Mouse (Mus musculus): ENCODE results near the gene Dclk1.

Dclk1 gene

GRCm38 (mm10) chr3:55266091-55266490 lies 23.9 kb downstream of the Dclk1 start:
- DNase-seq = no peak

GRCm38 (mm10) chr3:55269802-55270201 lies 27.6 kb downstream of the Dclk1 start:
- no peak for DNase-seq

- no peak for DNase-seq
These were observed 28.2 kb downstream of the Dclk1 start for GRCm38 (mm10) chr3:55270345-55270744.

GRCm38 (mm10) chr3:55270920-55271319 lies 28.8 kb downstream of the Dclk1 start:
- DNase-seq = no peak

GRCm38 (mm10) chr3:55272536-55272935 lies 30.4 kb downstream of the Dclk1 start:
- no peak for DNase-seq

GRCm38 (mm10) chr3:55276446-55276845 lies 34.3 kb downstream of the Dclk1 start:
- no peak for DNase-seq

- DNase-seq = no peak
These were observed 34.7 kb downstream of the Dclk1 start for GRCm38 (mm10) chr3:55276851-55277250.

- no peak for DNase-seq
These were observed 35.7 kb downstream of the Dclk1 start for GRCm38 (mm10) chr3:55277829-55278228.

- DNase-seq = no peak
These were observed 37.8 kb downstream of the Dclk1 start for GRCm38 (mm10) chr3:55279923-55280322.

- DNase-seq = no peak
These were observed 38.3 kb downstream of the Dclk1 start for GRCm38 (mm10) chr3:55280471-55280870.

GRCm38 (mm10) chr3:55284215-55284614 lies 42.1 kb downstream of the Dclk1 start:
- no peak for DNase-seq

- no peak for DNase-seq
These were observed 46.6 kb downstream of the Dclk1 start for GRCm38 (mm10) chr3:55288726-55289125.

- DNase-seq = no peak
These were observed 49.8 kb downstream of the Dclk1 start for GRCm38 (mm10) chr3:55291964-55292363.

- no peak for DNase-seq
These were observed 50.7 kb downstream of the Dclk1 start for GRCm38 (mm10) chr3:55292783-55293430.

GRCm38 (mm10) chr3:55305653-55306052 lies 63.5 kb downstream of the Dclk1 start:
- DNase-seq = no peak

- DNase-seq = no peak
These were observed 65.5 kb downstream of the Dclk1 start for GRCm38 (mm10) chr3:55307553-55308177.

GRCm38 (mm10) chr3:55309961-55310360 lies 67.8 kb downstream of the Dclk1 start:
- no peak for DNase-seq

GRCm38 (mm10) chr3:55315827-55316226 lies 73.7 kb downstream of the Dclk1 start:
- no peak for DNase-seq

GRCm38 (mm10) chr3:55318021-55318420 lies 75.9 kb downstream of the Dclk1 start:
- no peak for DNase-seq

GRCm38 (mm10) chr3:55320572-55320971 lies 78.4 kb downstream of the Dclk1 start:
- no peak for DNase-seq

GRCm38 (mm10) chr3:55324029-55324428 lies 81.9 kb downstream of the Dclk1 start:
- no peak for DNase-seq

- DNase-seq = no peak
These were observed 88.3 kb downstream of the Dclk1 start for GRCm38 (mm10) chr3:55330496-55330895.

- DNase-seq = no peak
These were observed 89.5 kb downstream of the Dclk1 start for GRCm38 (mm10) chr3:55331694-55332093.

- no peak for DNase-seq
These were observed 91.3 kb downstream of the Dclk1 start for GRCm38 (mm10) chr3:55333511-55333910.

GRCm38 (mm10) chr3:55336895-55337294 lies 94.7 kb downstream of the Dclk1 start:
- no peak for DNase-seq

Measured in thymus, adult 18-20 months (tissue).